Mouse (Mus musculus): ENCODE data around the gene Abhd14b. TPM values are rescaled to one million over a fixed set of nuclear protein-coding genes. Genes with fewer than 3 reads are reported as not detected.

Gene Abhd14b
- polyA plus RNA-seq, 1 experiment from 2014 or later = 6.8 TPM

DNA sequence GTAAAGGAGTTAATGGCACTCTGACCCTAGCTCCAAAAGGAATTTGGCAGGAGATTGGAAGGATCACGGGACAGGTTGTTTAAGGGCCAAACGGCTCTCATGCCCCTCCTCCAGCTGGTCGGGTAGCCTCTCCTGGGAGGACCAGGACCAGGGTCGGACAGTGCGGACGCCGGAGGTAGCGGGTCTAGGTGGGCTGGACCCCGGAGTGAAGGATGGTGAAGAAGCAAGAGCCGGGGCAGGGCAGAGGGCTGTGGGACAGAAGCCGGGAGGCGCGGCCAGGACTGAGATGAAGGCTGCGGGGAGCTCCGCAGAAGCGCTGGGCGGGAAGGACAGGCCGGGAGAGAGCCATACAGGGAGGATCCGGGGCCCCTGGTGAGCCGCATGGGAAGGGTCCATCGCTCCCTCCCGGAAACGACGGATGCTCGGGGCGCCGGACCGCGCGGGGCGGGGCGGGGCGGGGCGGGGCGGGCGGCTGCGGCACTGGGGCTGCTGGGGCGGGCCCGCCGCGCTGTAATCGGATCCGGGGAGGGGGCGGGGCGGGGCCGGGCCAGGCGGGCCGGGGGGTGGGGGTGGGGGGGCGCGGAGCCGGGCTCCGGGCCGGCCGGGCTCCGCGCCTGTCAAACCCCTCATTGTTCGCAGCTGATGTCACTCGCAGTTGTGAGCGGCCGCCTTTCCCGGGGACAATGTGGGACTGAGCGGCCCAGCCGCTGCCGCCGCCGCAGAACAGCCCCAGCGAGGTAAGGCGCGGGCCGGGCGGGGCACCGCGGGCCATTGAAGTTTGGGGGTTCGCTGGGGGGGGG, 6.2 kb downstream of the Abhd14b start, which contains the start of gene Pcbp4:
TSS of gene Pcbp4 (plus strand) at position 21 of the 800 bp plus-strand sequence.
- ATAC-seq (ENCODE audit: low FRiP score, low TSS enrichment) = peak; percentile 68
- peaks cover 48% of the 10 kb centered on the region for H3K4me1 ChIP-seq (ENCODE audit: control insufficient read depth, insufficient read depth, low read length)
- WGBS = under 1% methylated on average over 61 of the region's 74 CpGs

DNA sequence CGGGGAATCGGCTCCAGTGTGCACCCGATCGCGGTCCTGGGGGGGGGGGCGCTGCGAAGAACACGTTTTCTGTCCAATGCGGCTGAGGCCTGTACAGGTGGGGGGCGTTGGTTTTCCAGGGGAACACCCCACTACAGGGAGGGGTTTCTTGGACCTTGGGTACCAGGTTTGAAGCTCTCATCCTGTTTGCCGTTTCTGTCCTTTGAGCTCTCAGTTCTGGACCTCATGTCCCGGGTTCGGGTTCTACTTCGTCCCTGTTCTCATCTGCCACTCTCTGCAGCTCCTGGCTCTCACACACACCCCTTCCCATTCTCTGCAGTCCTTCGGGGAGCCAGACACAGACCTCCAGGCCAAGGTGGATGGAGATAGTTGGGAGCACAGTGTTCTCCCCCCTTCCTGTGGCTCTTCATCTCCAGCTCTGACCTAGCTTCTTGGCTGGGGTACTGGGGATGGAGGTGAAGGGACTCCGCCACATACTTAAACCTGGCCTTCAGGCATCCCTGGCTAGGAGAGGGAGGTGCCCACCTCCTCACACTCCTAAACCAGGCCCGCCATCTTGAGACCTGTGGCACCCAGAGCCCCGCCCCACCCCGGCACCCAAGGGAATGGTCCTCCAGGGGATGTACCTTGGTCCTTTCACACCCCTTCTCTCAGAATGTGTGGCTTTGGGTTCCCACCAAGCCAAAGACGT, 7.0 kb downstream of the Abhd14b start:
- ATAC-seq (ENCODE audit: low FRiP score, low TSS enrichment) (peak; percentile 18; the same call in 1 of the 2 replicates), DNase-seq (peak; percentile 66)
- peak overlapping the region; percentile 95 for H3K9ac ChIP-seq (replicated peaks; ENCODE audit: low read length)

More for the DNA sequence above, 6.2 kb downstream of the Abhd14b start, which contains the start of gene Pcbp4:
- peak within 1 kb of the TSS; percentile 80 for H3K4me3 ChIP-seq (replicated peaks; ENCODE audit: low read depth, low read length)
- peaks cover 2% of the 10 kb centered on the region; the same call in 1 of the 2 replicates for H3K36me3 ChIP-seq (ENCODE audit: control insufficient read depth, insufficient read depth, low read length)
- H3K9me3 ChIP-seq (ENCODE audit: control insufficient read depth, low read length) = no peaks in the 10 kb centered on the region
- peak within 1 kb of the TSS; percentile 100 for H3K4me2 ChIP-seq (ENCODE audit: low read length)
- H3K27me3 ChIP-seq (ENCODE audit: control insufficient read depth, insufficient read depth, low read length) = no peaks in the 10 kb centered on the region
- peak within 1 kb of the TSS; percentile 96 for H3K27ac ChIP-seq (replicated peaks; ENCODE audit: low read depth, low read length)
- H3K9ac ChIP-seq (replicated peaks; ENCODE audit: low read length) = peak within 1 kb of the TSS; percentile 95
- DNase-seq = peak; percentile 83

DNA sequence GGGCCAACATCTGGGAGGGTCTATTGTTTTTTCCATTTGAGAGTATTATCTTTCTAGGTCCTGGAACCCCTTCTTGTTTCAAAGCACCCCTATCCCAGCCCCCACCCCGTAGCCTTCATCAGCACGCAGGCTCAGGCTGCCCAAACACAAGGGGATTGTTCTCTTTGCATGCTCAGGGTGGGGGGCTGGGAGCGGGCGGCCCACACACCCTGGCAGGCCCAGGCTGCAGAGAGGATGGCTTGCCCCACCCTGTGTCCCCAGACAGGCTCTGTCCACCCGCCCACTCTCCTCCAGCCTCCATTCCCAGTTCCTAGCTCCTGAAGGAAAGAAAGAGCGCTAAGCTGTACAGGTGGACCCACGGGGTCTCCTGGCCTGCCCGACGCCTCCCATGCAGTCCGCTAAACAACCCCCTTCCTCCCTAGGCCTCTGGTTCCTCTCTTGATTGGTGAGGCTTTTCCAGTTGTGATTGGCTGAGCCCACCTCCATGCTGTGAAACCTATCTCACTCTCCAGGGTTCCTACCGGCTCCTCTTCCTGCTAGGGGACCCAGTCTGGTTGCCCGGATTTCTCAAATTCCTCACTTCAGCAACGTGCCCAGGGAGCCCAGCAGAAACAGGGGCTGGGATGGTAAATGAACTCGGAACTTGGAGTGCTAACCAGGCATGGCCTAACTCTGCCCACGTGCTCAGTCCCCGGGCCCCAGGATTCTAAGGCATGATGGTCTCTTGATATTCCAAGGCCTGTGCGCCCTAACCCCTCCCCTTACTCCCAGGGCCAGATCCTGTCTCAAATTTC, 7.8 kb downstream of the Abhd14b start:
- DNase-seq (peak; percentile 76), ATAC-seq (ENCODE audit: low FRiP score, low TSS enrichment) (peak; percentile 36)
- H3K36me3 ChIP-seq (ENCODE audit: control insufficient read depth, insufficient read depth, low read length) = peaks cover 10% of the 10 kb centered on the region
- peak overlapping the region; percentile 80 for H3K4me3 ChIP-seq (replicated peaks; ENCODE audit: low read depth, low read length)
- peaks cover 48% of the 10 kb centered on the region for H3K4me1 ChIP-seq (ENCODE audit: control insufficient read depth, insufficient read depth, low read length)
- H3K27ac ChIP-seq (replicated peaks; ENCODE audit: low read depth, low read length) = peak overlapping the region; percentile 96
- peak overlapping the region; percentile 100 for H3K4me2 ChIP-seq (ENCODE audit: low read length)
- H3K9me3 ChIP-seq (ENCODE audit: control insufficient read depth, low read length) = no peaks in the 10 kb centered on the region
- H3K27me3 ChIP-seq (ENCODE audit: control insufficient read depth, insufficient read depth, low read length) = no peaks in the 10 kb centered on the region
- under 1% methylated on average over 17 of the region's 17 CpGs for WGBS
- H3K9ac ChIP-seq (replicated peaks; ENCODE audit: low read length) = peak overlapping the region; percentile 95

More for the DNA sequence above, 7.0 kb downstream of the Abhd14b start:
- Histone ChIP-seq H3K4me1 (ENCODE audit: control insufficient read depth, insufficient read depth, low read length) (peaks cover 45% of the 10 kb centered on the region), H3K27me3 (ENCODE audit: control insufficient read depth, insufficient read depth, low read length) (no peaks in the 10 kb centered on the region), H3K36me3 (ENCODE audit: control insufficient read depth, insufficient read depth, low read length) (peaks cover 5% of the 10 kb centered on the region; the same call in 1 of the 2 replicates), H3K9me3 (ENCODE audit: control insufficient read depth, low read length) (no peaks in the 10 kb centered on the region), H3K4me2 (ENCODE audit: low read length) (peak overlapping the region; percentile 100), H3K27ac (replicated peaks; ENCODE audit: low read depth, low read length) (peak overlapping the region; percentile 96), H3K4me3 (replicated peaks; ENCODE audit: low read depth, low read length) (peak overlapping the region; percentile 80)
- under 1% methylated on average over 19 of the region's 20 CpGs for WGBS

DNA sequence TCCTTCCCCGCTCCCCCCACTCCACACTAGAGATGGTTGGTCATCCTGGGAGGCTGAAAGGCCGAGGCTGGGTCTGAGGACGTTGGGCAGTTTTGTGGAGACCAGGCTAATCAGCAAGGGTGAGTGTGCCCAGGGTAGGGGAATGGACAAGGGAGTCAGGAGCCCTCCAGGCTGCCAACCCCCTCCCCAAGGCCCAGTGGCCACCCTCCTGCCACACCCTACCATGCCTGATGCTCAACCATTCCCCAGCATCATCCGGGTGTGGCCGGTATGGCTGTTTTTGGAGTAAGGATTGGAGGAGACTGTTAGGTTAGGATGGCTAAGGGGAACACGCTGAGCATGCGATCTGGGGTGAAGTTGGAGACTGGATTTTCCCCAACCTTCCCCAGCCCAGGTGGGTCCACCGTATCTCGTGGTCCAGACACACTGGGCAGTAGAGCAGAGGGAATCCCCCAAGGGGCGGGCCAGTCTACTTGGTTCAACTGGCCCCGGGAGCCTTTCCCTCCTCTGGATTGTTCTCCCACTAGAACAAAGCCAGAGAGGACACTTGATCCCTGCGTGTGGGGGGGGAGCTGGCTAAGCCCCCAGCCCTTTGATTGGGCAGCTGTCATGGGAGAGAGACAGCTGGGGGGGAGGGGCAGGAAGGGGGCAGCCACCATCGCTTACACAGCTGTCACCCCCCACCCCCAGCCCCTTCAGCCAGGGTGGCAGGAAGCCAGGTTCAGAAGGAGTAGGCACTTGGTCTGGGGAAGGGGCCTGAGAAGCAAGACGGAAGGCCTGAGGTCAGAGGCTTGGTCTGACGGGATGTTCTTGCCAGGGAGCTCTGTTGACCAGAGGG, 9.3 kb downstream of the Abhd14b start:
- H3K4me3 ChIP-seq (replicated peaks; ENCODE audit: low read depth, low read length) = peak overlapping the region; percentile 80
- H3K4me1 ChIP-seq (ENCODE audit: control insufficient read depth, insufficient read depth, low read length) = peaks cover 48% of the 10 kb centered on the region
- peak overlapping the region; percentile 95 for H3K9ac ChIP-seq (replicated peaks; ENCODE audit: low read length)
- H3K9me3 ChIP-seq (ENCODE audit: control insufficient read depth, low read length) = no peaks in the 10 kb centered on the region
- peaks cover 23% of the 10 kb centered on the region for H3K36me3 ChIP-seq (ENCODE audit: control insufficient read depth, insufficient read depth, low read length)
- peak overlapping the region; percentile 96 for H3K27ac ChIP-seq (replicated peaks; ENCODE audit: low read depth, low read length)
- peak overlapping the region; percentile 100 for H3K4me2 ChIP-seq (ENCODE audit: low read length)
- ATAC-seq (ENCODE audit: low FRiP score, low TSS enrichment) (no peak), DNase-seq (peak; percentile 70)
- WGBS = 19% methylated on average over 15 of the region's 15 CpGs
- H3K27me3 ChIP-seq (ENCODE audit: control insufficient read depth, insufficient read depth, low read length) = no peaks in the 10 kb centered on the region

DNA sequence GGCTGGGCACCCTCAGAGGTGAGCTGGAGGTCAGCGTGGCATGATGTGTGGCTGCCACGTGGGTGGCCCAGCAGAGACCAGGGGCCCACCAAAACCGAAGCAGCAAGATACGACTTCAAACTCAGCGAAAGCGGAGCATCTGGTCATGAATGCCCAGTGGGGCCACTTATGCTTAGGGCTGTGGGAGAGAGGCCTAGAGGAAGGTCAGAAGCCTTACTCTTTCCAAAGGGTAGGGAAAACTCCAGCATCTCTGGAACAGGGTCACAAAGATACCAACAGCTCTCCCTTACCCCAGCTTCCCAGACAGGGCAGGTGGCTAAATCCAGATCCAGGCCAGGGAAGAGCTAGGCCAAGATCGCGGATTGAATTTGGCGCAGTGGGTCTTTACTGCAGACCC, 9.9 kb downstream of the Abhd14b start:
- peak overlapping the region; percentile 96 for H3K27ac ChIP-seq (replicated peaks; ENCODE audit: low read depth, low read length)
- H3K4me2 ChIP-seq (ENCODE audit: low read length) = peak overlapping the region; percentile 100
- WGBS = 30% methylated on average over 9 of the region's 9 CpGs
- H3K27me3 ChIP-seq (ENCODE audit: control insufficient read depth, insufficient read depth, low read length) = no peaks in the 10 kb centered on the region
- no peaks in the 10 kb centered on the region for H3K9me3 ChIP-seq (ENCODE audit: control insufficient read depth, low read length)
- peaks cover 30% of the 10 kb centered on the region for H3K36me3 ChIP-seq (ENCODE audit: control insufficient read depth, insufficient read depth, low read length)
- H3K4me1 ChIP-seq (ENCODE audit: control insufficient read depth, insufficient read depth, low read length) = peaks cover 48% of the 10 kb centered on the region
- peak overlapping the region; percentile 80 for H3K4me3 ChIP-seq (replicated peaks; ENCODE audit: low read depth, low read length)
- ATAC-seq (ENCODE audit: low FRiP score, low TSS enrichment) = no peak
- no peak for DNase-seq
- H3K9ac ChIP-seq (replicated peaks; ENCODE audit: low read length) = peak overlapping the region; percentile 95

DNA sequence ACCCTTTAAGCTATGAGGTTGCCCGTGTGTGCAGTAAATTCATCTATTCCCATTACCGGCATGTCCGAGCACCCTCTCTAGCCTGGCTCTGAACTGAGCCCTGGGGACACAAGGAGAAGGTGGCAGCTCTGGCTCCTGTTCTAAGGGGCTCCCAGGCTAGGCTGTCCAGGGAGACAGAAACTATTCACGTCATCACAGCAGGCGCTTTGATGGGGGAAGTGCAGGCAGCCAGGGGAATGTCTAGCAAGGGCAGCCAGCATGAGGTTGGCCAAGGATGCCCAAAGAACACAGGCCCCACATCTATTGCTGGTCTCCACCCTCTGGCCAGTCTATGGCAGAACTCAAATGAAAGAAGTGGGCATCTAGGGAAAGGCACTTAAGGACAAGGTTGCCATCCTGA, 10.7 kb downstream of the Abhd14b start:
- Histone ChIP-seq H3K9me3 (ENCODE audit: control insufficient read depth, low read length) (no peaks in the 10 kb centered on the region), H3K36me3 (ENCODE audit: control insufficient read depth, insufficient read depth, low read length) (peaks cover 36% of the 10 kb centered on the region), H3K4me2 (ENCODE audit: low read length) (peak overlapping the region; percentile 100), H3K9ac (replicated peaks; ENCODE audit: low read length) (peak overlapping the region; percentile 95; the same call in 1 of the 2 replicates), H3K27me3 (ENCODE audit: control insufficient read depth, insufficient read depth, low read length) (no peaks in the 10 kb centered on the region), H3K4me3 (replicated peaks; ENCODE audit: low read depth, low read length) (no peak overlapping the region), H3K27ac (replicated peaks; ENCODE audit: low read depth, low read length) (peak overlapping the region; percentile 96), H3K4me1 (ENCODE audit: control insufficient read depth, insufficient read depth, low read length) (peaks cover 42% of the 10 kb centered on the region)
- no peak for ATAC-seq (ENCODE audit: low FRiP score, low TSS enrichment)
- DNase-seq = no peak
- 47% methylated on average over 5 of the region's 5 CpGs for WGBS

DNA sequence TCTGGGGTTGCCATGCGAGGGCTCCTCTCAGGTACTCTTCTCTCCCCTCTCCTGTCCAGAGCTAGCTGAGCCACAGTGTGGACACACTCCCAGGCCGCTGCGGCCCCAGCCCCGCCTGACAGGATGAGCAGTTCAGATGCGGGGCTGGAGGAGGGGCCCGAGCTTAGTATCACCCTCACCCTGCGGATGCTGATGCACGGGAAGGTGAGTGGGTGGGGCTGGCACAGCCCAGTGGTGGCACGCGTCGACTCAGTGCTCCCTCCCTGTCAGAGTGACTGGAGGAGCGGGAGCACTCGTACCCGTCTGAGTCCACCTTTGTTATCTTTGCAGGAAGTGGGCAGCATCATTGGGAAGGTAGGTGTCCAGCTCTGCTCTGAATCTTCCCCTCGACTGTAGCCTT, 12.7 kb downstream of the Abhd14b start:
- no peak overlapping the region for H3K4me3 ChIP-seq (replicated peaks; ENCODE audit: low read depth, low read length)
- peaks cover 49% of the 10 kb centered on the region for H3K4me1 ChIP-seq (ENCODE audit: control insufficient read depth, insufficient read depth, low read length)
- 83% methylated on average over 15 of the region's 15 CpGs for WGBS
- H3K27ac ChIP-seq (replicated peaks; ENCODE audit: low read depth, low read length) = no peak overlapping the region
- H3K36me3 ChIP-seq (ENCODE audit: control insufficient read depth, insufficient read depth, low read length) = peaks cover 53% of the 10 kb centered on the region
- peak overlapping the region; percentile 21; the same call in 1 of the 2 replicates for H3K9ac ChIP-seq (replicated peaks; ENCODE audit: low read length)
- ATAC-seq (ENCODE audit: low FRiP score, low TSS enrichment) (no peak), DNase-seq (no peak)
- H3K4me2 ChIP-seq (ENCODE audit: low read length) = no peak overlapping the region
- H3K9me3 ChIP-seq (ENCODE audit: control insufficient read depth, low read length) = no peaks in the 10 kb centered on the region
- H3K27me3 ChIP-seq (ENCODE audit: control insufficient read depth, insufficient read depth, low read length) = no peaks in the 10 kb centered on the region
